16 mouse cellular contexts compared by ENCODE assay signal in genomic region chr14:24262382-24262781, GRCm38 (mm10). TPM values are rescaled to one million over a fixed set of nuclear protein-coding genes. Genes with fewer than 3 reads are reported as not detected.
DNase-seq lines count a peak whose midpoint lies in the region; ATAC-seq lines count a peak whose summit lies in the region.
"Had no signal": no experiment of that assay in that cellular context is flagged by ENCODE, and none has a peak within 500 bp of the region (broad histone marks: within the 10 kb centered on the region; RNA-seq: fewer than 3 reads in every experiment).

No protein-coding gene starts in this region.

- peaks cover 23% of the 10 kb centered on the region for H3K4me1 ChIP-seq in forebrain, embryonic 10.5 days
- H3K4me1 ChIP-seq in forebrain, embryonic 11.5 days (replicated peaks; ENCODE audit: control insufficient read depth, insufficient read depth, low read length) = peaks cover 6% of the 10 kb centered on the region; the same call in 1 of the 2 replicates
- H3K4me1 ChIP-seq in forebrain, embryonic 14.5 days (ENCODE audit: control insufficient read depth, insufficient read depth, low read length) = peaks cover 20% of the 10 kb centered on the region
- peaks cover 27% of the 10 kb centered on the region for H3K4me1 ChIP-seq in limb, embryonic 11.5 days (ENCODE audit: control insufficient read depth, insufficient read depth, low read length)
- H3K4me1 ChIP-seq in midbrain, embryonic 16.5 days (ENCODE audit: control insufficient read depth, insufficient read depth, low read length) = peaks cover 27% of the 10 kb centered on the region
- H3K4me1 ChIP-seq: megakaryocyte, embryonic 14.5 days had no signal

- H3K27me3 ChIP-seq in forebrain, embryonic 10.5 days (ENCODE audit: poor library complexity, severe bottlenecking) = no peaks in the 10 kb centered on the region
- no peaks in the 10 kb centered on the region for H3K27me3 ChIP-seq in forebrain, embryonic 11.5 days (ENCODE audit: control insufficient read depth, insufficient read depth, low read length)
- H3K27me3 ChIP-seq in forebrain, embryonic 14.5 days (replicated peaks; ENCODE audit: control insufficient read depth, insufficient read depth, low read length) = no peaks in the 10 kb centered on the region
- no peaks in the 10 kb centered on the region for H3K27me3 ChIP-seq in limb, embryonic 11.5 days (ENCODE audit: control insufficient read depth, insufficient read depth, low read length)
- H3K27me3 ChIP-seq in midbrain, embryonic 16.5 days (ENCODE audit: control insufficient read depth, insufficient read depth, low read depth, low read length) = no peaks in the 10 kb centered on the region
- H3K27me3 ChIP-seq: Patski had no signal

- 84% methylated on average over 6 of the region's 6 CpGs for WGBS in forebrain, embryonic 10.5 days
- WGBS in forebrain, embryonic 11.5 days = 87% methylated on average over 6 of the region's 6 CpGs
- WGBS in forebrain, embryonic 14.5 days = 84% methylated on average over 6 of the region's 6 CpGs
- WGBS in limb, embryonic 11.5 days = 56% methylated on average over 6 of the region's 6 CpGs
- WGBS in midbrain, embryonic 16.5 days = 75% methylated on average over 6 of the region's 6 CpGs

- peak overlapping the region; percentile 73 for H3K27ac ChIP-seq in forebrain, embryonic 10.5 days
- no peak overlapping the region for H3K27ac ChIP-seq in forebrain, embryonic 11.5 days (ENCODE audit: low read depth, low read length)
- peak overlapping the region; percentile 81 for H3K27ac ChIP-seq in forebrain, embryonic 14.5 days (ENCODE audit: low read depth, low read length)
- H3K27ac ChIP-seq in limb, embryonic 11.5 days (replicated peaks; ENCODE audit: low read depth, low read length) = peak overlapping the region; percentile 92
- H3K27ac ChIP-seq in midbrain, embryonic 16.5 days (ENCODE audit: low read length) = peak overlapping the region; percentile 71

- H3K4me3 ChIP-seq in forebrain, embryonic 10.5 days = no peak overlapping the region
- no peak overlapping the region for H3K4me3 ChIP-seq in forebrain, embryonic 11.5 days (ENCODE audit: low read depth, low read length)
- no peak overlapping the region for H3K4me3 ChIP-seq in forebrain, embryonic 14.5 days (ENCODE audit: low read depth, low read length)
- no peak overlapping the region for H3K4me3 ChIP-seq in limb, embryonic 11.5 days (ENCODE audit: low read depth, low read length)
- no peak overlapping the region for H3K4me3 ChIP-seq in midbrain, embryonic 16.5 days (ENCODE audit: low read depth, low read length)
- H3K4me3 ChIP-seq: megakaryocyte, embryonic 14.5 days had no signal

- DNase-seq in forebrain, embryonic 10.5 days (ENCODE audit: extremely low spot score, low spot score) = no peak
- no peak for DNase-seq in forebrain, embryonic 11.5 days (ENCODE audit: low spot score)
- DNase-seq in forebrain, embryonic 14.5 days (ENCODE audit: low spot score) = no peak
- DNase-seq in limb, embryonic 11.5 days (ENCODE audit: low spot score) = no peak
- no peak for DNase-seq in adrenal gland, adult (ENCODE audit: inconsistent age in 2 of 2, low spot score in 1 of 2)
- no peak for DNase-seq in urinary bladder, postnatal 4 days (ENCODE audit: low spot score in 2 of 2)
- DNase-seq in urinary bladder, adult 18-20 months (ENCODE audit: low spot score in 2 of 2) = no peak
- DNase-seq: adrenal gland, adult 2 months; heart, postnatal 10 days; kidney, postnatal 14 days; lung, adult 18-20 months; thymus, adult 2 months had no signal

- no peak overlapping the region for H3K9ac ChIP-seq in forebrain, embryonic 11.5 days (ENCODE audit: low read length)
- no peak overlapping the region for H3K9ac ChIP-seq in forebrain, embryonic 14.5 days (ENCODE audit: low read length)
- H3K9ac ChIP-seq in limb, embryonic 11.5 days (ENCODE audit: low read length) = no peak overlapping the region
- H3K9ac ChIP-seq in midbrain, embryonic 16.5 days (ENCODE audit: low read depth, low read length) = no peak overlapping the region

- no peaks in the 10 kb centered on the region for H3K36me3 ChIP-seq in forebrain, embryonic 10.5 days (replicated peaks)
- no peaks in the 10 kb centered on the region for H3K36me3 ChIP-seq in forebrain, embryonic 11.5 days (ENCODE audit: control insufficient read depth, insufficient read depth, low read length)
- H3K36me3 ChIP-seq in forebrain, embryonic 14.5 days (ENCODE audit: control insufficient read depth, insufficient read depth, low read length) = no peaks in the 10 kb centered on the region
- no peaks in the 10 kb centered on the region for H3K36me3 ChIP-seq in limb, embryonic 11.5 days (ENCODE audit: control insufficient read depth, insufficient read depth, low read length)
- H3K36me3 ChIP-seq in midbrain, embryonic 16.5 days (ENCODE audit: control insufficient read depth, insufficient read depth, low read length) = no peaks in the 10 kb centered on the region

- no peaks in the 10 kb centered on the region for H3K9me3 ChIP-seq in forebrain, embryonic 10.5 days
- no peaks in the 10 kb centered on the region for H3K9me3 ChIP-seq in forebrain, embryonic 11.5 days (ENCODE audit: control insufficient read depth, low read length)
- H3K9me3 ChIP-seq in forebrain, embryonic 14.5 days (replicated peaks; ENCODE audit: control insufficient read depth, low read length) = no peaks in the 10 kb centered on the region
- H3K9me3 ChIP-seq in limb, embryonic 11.5 days (ENCODE audit: control insufficient read depth, low read length) = no peaks in the 10 kb centered on the region
- H3K9me3 ChIP-seq in midbrain, embryonic 16.5 days (replicated peaks; ENCODE audit: control insufficient read depth, low read length, poor library complexity, severe bottlenecking) = no peaks in the 10 kb centered on the region
- H3K9me3 ChIP-seq: megakaryocyte, embryonic 14.5 days had no signal

- no peak overlapping the region for H3K4me2 ChIP-seq in forebrain, embryonic 11.5 days (ENCODE audit: low read depth, low read length, severe bottlenecking)
- H3K4me2 ChIP-seq in forebrain, embryonic 14.5 days (ENCODE audit: low read length) = no peak overlapping the region
- H3K4me2 ChIP-seq in limb, embryonic 11.5 days (ENCODE audit: low read depth, severe bottlenecking) = no peak overlapping the region
- H3K4me2 ChIP-seq in midbrain, embryonic 16.5 days (ENCODE audit: low read length) = no peak overlapping the region

- ATAC-seq in forebrain, embryonic 11.5 days (replicated peaks; ENCODE audit: low FRiP score) = no peak
- no peak for ATAC-seq in forebrain, embryonic 14.5 days
- ATAC-seq in limb, embryonic 11.5 days (ENCODE audit: insufficient number of reproducible peaks, low FRiP score, low TSS enrichment, low read depth) = peak; percentile 2; the same call in 1 of the 2 replicates
- ATAC-seq in midbrain, embryonic 16.5 days = peak; percentile 59
- ATAC-seq: intestine, postnatal 0 days had no signal

RNA-seq across cellular contexts. Expression of gene Dlg5, which starts 16.7 kb away (rescaled TPM):
- polyA plus RNA-seq in forebrain, embryonic 10.5 days (2016; fragmentation: Nextera tagmentation; extraction: Ambion mirVana) = 15.0 and 16.5 TPM in 2 replicates
- 26.0 and 29.4 TPM in 2 replicates for polyA plus RNA-seq in forebrain, embryonic 11.5 days (2014; fragmentation: Nextera tagmentation; extraction: Ambion mirVana)
- polyA plus RNA-seq in forebrain, embryonic 14.5 days (2014; fragmentation: Nextera tagmentation; extraction: Ambion mirVana) = 20.3 and 22.5 TPM in 2 replicates
- polyA plus RNA-seq in limb, embryonic 11.5 days (2014; fragmentation: Nextera tagmentation; extraction: Ambion mirVana) = 45.5 and 50.1 TPM in 2 replicates
- 21.4 and 23.5 TPM in 2 replicates for polyA plus RNA-seq in midbrain, embryonic 16.5 days (2015; fragmentation: Nextera tagmentation; extraction: Ambion mirVana)

RNA-seq across cellular contexts. Expression of gene E330034G19Rik, which starts 30.6 kb away (rescaled TPM):
- not detected in 2 replicates for polyA plus RNA-seq in forebrain, embryonic 10.5 days (2016; fragmentation: Nextera tagmentation; extraction: Ambion mirVana)
- not detected in 2 replicates for polyA plus RNA-seq in forebrain, embryonic 11.5 days (2014; fragmentation: Nextera tagmentation; extraction: Ambion mirVana)
- polyA plus RNA-seq in forebrain, embryonic 14.5 days (2014; fragmentation: Nextera tagmentation; extraction: Ambion mirVana) = not detected in 2 replicates
- not detected in 2 replicates for polyA plus RNA-seq in limb, embryonic 11.5 days (2014; fragmentation: Nextera tagmentation; extraction: Ambion mirVana)
- polyA plus RNA-seq in midbrain, embryonic 16.5 days (2015; fragmentation: Nextera tagmentation; extraction: Ambion mirVana) = not detected in 2 replicates
- polyA plus RNA-seq: adrenal gland, adult 2 months; intestine, postnatal 0 days; Patski; thymus, adult 2 months had no signal

Comparison
In these comparisons a context has a peak if more than half of its experiments do, and no peak if none do; other contexts are left out.
1. ATAC-seq: peak in limb, embryonic 11.5 days (single experiment) and midbrain, embryonic 16.5 days (single experiment); none in forebrain, embryonic 11.5 days (single experiment) and forebrain, embryonic 14.5 days (single experiment).